Mouse (Mus musculus): ENCODE measurements at regions not wholly inside any gene's neighbourhood (a gene's known extent, or its start where the extent isn't known, plus 50 kb on each side); places are given as distances from the start of the nearest gene placed in this dataset.
A peak's percentile ranks its signal among the peaks of the same experiment; 100 is the strongest.

DNA sequence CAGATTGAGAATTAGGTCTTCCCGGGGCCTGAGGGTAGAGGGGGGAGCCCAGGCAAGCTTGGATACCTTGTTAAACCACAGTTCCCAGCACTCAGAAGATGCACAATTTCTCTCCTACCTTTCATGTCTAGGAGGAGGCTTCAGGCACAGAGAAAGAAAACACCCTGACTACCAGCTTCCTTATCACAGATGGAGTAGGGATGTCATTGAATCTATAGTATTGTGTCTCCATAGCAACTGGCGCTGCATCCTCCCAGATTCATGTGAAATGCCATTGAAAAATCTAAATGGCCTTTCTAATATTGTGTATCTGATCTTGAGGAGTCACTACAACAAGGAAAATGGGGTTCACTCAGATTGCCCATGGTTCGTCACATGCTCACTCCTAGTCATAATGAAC, 88.8 kb upstream of the Zkscan2 start:
- no peak for DNase-seq

DNA sequence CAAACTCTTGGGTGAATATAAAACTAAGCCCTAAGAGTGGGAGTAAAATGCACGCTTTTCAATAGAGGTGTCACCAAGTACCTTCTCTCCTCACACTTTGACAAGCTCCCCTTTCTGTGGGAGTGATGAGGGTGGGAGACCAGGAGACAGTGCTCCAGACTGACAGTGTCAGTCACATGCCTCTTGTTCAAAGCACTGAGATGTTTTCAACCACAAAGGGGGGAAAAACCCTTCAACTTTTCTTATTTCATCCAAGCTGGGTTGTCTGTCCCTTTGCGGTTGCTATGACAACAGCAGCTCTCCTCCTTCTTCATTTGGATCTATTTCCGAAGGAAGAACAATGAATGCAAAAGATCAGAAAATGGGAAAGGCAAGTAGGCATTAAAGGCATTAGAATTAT, 73.5 kb upstream of the Zkscan2 start:
- DNase-seq: no peak

DNA sequence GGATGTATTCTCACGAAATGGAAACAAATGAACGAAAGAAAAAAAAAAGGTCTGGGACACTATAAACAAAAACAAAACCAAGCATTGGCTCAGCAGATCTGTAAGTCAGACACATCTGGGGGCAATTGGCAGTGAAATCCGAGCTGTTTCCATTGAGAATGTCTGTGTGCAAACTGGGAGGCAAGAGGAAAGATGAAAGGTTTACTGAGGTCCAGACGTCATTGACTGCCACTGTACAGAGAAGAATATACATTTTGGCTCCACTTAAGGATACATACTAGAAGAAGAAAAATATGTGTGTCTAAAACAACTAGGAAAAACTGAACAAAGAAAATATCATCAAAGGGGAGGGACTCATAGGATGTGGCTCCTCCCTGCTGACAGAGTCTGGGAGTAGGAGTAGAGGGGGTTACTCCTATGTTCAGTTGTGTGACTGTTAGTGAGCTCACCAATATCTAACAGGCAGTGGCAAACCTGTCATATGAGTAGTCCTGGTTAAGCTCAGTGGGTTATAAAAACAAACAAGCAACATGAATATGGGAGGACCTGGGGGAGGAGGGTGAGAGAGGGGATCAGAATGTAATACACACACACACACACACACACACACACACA, 72.2 kb upstream of the Zkscan2 start:
- peak; percentile 73 for DNase-seq

DNA sequence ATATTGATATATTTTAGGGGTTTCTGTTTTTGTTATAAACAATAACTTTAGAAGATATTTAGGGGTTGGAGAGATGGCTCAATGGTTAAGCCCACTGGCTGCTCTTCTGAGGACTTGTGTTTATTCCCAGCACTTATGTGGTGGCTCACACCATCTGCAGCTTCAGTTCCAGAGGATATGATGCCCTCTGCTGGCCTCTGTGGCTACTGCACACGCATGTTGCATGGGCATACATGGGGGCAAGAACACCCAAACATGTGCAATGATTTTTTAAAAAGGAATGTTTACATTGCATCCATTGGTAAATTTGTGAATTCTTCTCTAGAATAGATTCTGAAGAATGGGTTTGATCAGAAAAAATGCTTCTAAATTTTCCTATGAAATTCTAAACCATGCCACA, 66.0 kb upstream of the Zkscan2 start:
- DNase-seq: no peak

DNA sequence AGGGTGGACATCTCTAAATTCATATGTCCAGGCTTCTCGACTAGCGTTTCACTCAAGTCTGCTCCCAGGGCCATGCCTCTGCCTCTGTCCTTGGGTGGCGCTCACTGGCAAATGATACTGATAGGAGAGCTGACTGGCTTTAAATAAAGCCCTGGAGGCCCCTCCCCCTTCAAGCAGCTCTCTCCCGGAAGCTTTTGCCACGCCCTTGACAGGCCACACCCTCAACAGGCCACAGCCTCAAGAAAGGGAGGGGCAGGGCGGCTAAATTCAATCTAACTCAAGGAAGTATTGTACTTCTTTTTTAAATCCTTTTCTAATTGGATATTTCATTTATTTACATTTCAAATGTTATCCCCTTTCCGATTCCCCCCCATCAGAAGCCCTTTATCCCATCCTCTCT, 59.3 kb upstream of the Zkscan2 start:
- DNase-seq: no peak

Data from embryo, embryonic 11 days (tissue).